Mouse (Mus musculus): ENCODE data around the gene Map2k6. TPM values are rescaled to one million over a fixed set of nuclear protein-coding genes. Genes with fewer than 3 reads are reported as not detected.

The Map2k6 gene
- polyA plus RNA-seq, 1 experiment from 2014 or later = 4.7 TPM

GRCm38 (mm10) chr11:110563801-110564200 is 164.9 kb downstream of the Map2k6 start:
- DNase-seq (ENCODE audit: low spot score) (no peak), ATAC-seq (no peak)
- H3K4me1 ChIP-seq (ENCODE audit: insufficient read depth, low read depth, low read length) = no peaks in the 10 kb centered on the region
- H3K4me2 ChIP-seq (replicated peaks; ENCODE audit: low read depth, low read length) = no peak overlapping the region
- no peak overlapping the region for H3K9ac ChIP-seq (replicated peaks; ENCODE audit: low read depth)
- no peaks in the 10 kb centered on the region for H3K9me3 ChIP-seq (ENCODE audit: low read length)
- TF ChIP-seq CTCF (IDR thresholded peaks at IDR 0.05) (no peak), EP300 (IDR thresholded peaks at IDR 0.05) (no peak)
- WGBS = 64% methylated on average over 10 of the region's 10 CpGs
- no peaks in the 10 kb centered on the region for H3K36me3 ChIP-seq (ENCODE audit: insufficient read depth, low read length)
- H3K27me3 ChIP-seq (replicated peaks; ENCODE audit: insufficient read depth, low read length) = no peaks in the 10 kb centered on the region
- no peak overlapping the region for H3K4me3 ChIP-seq (ENCODE audit: low read depth, low read length)
- no peak overlapping the region for H3K27ac ChIP-seq (ENCODE audit: low read length)

GRCm38 (mm10) chr11:110566307-110566706 is 167.4 kb downstream of the Map2k6 start:
- ATAC-seq (no peak), DNase-seq (ENCODE audit: low spot score) (no peak)
- H3K4me3 ChIP-seq (ENCODE audit: low read depth, low read length) = no peak overlapping the region
- H3K9ac ChIP-seq (replicated peaks; ENCODE audit: low read depth) = no peak overlapping the region
- H3K36me3 ChIP-seq (ENCODE audit: insufficient read depth, low read length) = no peaks in the 10 kb centered on the region
- no peaks in the 10 kb centered on the region for H3K27me3 ChIP-seq (replicated peaks; ENCODE audit: insufficient read depth, low read length)
- H3K27ac ChIP-seq (ENCODE audit: low read length) = no peak overlapping the region
- no peaks in the 10 kb centered on the region for H3K4me1 ChIP-seq (ENCODE audit: insufficient read depth, low read depth, low read length)
- TF ChIP-seq CTCF (IDR thresholded peaks at IDR 0.05) (no peak), EP300 (IDR thresholded peaks at IDR 0.05) (no peak)
- no peak overlapping the region for H3K4me2 ChIP-seq (replicated peaks; ENCODE audit: low read depth, low read length)
- 75% methylated on average over 7 of the region's 7 CpGs for WGBS
- H3K9me3 ChIP-seq (ENCODE audit: low read length) = no peaks in the 10 kb centered on the region

- Histone ChIP-seq H3K4me2 (replicated peaks; ENCODE audit: low read depth, low read length) (no peak overlapping the region), H3K9me3 (ENCODE audit: low read length) (no peaks in the 10 kb centered on the region), H3K4me1 (ENCODE audit: insufficient read depth, low read depth, low read length) (no peaks in the 10 kb centered on the region), H3K27ac (ENCODE audit: low read length) (no peak overlapping the region), H3K36me3 (ENCODE audit: insufficient read depth, low read length) (no peaks in the 10 kb centered on the region), H3K27me3 (replicated peaks; ENCODE audit: insufficient read depth, low read length) (no peaks in the 10 kb centered on the region), H3K9ac (replicated peaks; ENCODE audit: low read depth) (no peak overlapping the region), H3K4me3 (ENCODE audit: low read depth, low read length) (no peak overlapping the region)
- ATAC-seq = no peak
- 49% methylated on average over 10 of the region's 10 CpGs for WGBS
- TF ChIP-seq EP300 (IDR thresholded peaks at IDR 0.05) (no peak), CTCF (IDR thresholded peaks at IDR 0.05) (peak; percentile 82)
- peak; percentile 61 for DNase-seq (ENCODE audit: low spot score)
Measured at GRCm38 (mm10) chr11:110572548-110572947, 173.6 kb downstream of the Map2k6 start.

Other genes with a start within 250 kb of the Map2k6 start
- 0.93 and 1.3 TPM in 2 replicates for gene Abca9, start 230.9 kb upstream of the Map2k6 start, polyA plus RNA-seq (2015; fragmentation: Nextera tagmentation; extraction: Ambion mirVana)
- gene Abca6, start 147.3 kb upstream of the Map2k6 start, polyA plus RNA-seq (2015; fragmentation: Nextera tagmentation; extraction: Ambion mirVana) = 1.6 and 2.3 TPM in 2 replicates
- gene Abca5, start 61.4 kb upstream of the Map2k6 start, polyA plus RNA-seq (2015; fragmentation: Nextera tagmentation; extraction: Ambion mirVana) = 8.2 and 9.0 TPM in 2 replicates